Mouse (Mus musculus): ENCODE measurements at regions not wholly inside any gene's neighbourhood (a gene's known extent, or its start where the extent isn't known, plus 50 kb on each side); places are given as distances from the start of the nearest gene placed in this dataset.
"Not testable (repeated sequence)": the region's sequence is repeated elsewhere in the genome, so short reads cannot be mapped to it uniquely, and the experiment has no call there.

GRCm38 (mm10) chr9:11317221-11317620, 412.6 kb upstream of the Cntn5 start:
- Histone ChIP-seq H3K9me3 (no peaks in the 10 kb centered on the region), H3K4me3 (no peak overlapping the region), H3K27ac (no peak overlapping the region), H3K27me3 (ENCODE audit: poor library complexity, severe bottlenecking) (no peaks in the 10 kb centered on the region), H3K4me1 (no peaks in the 10 kb centered on the region), H3K36me3 (replicated peaks) (no peaks in the 10 kb centered on the region)
- no peak for DNase-seq (ENCODE audit: extremely low spot score, low spot score)
- 94% methylated on average over 1 of the region's 1 CpGs for WGBS

- H3K4me3 ChIP-seq; H3K27ac ChIP-seq; H3K4me1 ChIP-seq; H3K9me3 ChIP-seq; DNase-seq (ENCODE audit: extremely low spot score, low spot score); H3K36me3 ChIP-seq (replicated peaks); H3K27me3 ChIP-seq (ENCODE audit: poor library complexity, severe bottlenecking): not testable (repeated sequence)
- WGBS: 95% methylated on average over 17 of the region's 17 CpGs
These were observed 392.5 kb upstream of the Cntn5 start for GRCm38 (mm10) chr9:11297116-11297515.

GRCm38 (mm10) chr9:11285135-11285534, 380.6 kb upstream of the Cntn5 start:
- DNase-seq (ENCODE audit: extremely low spot score, low spot score): no peak
- H3K9me3 ChIP-seq: no peaks in the 10 kb centered on the region

GRCm38 (mm10) chr9:11284549-11284948, 380.0 kb upstream of the Cntn5 start:
- WGBS: 85% methylated on average over 1 of the region's 1 CpGs
- no peaks in the 10 kb centered on the region for H3K36me3 ChIP-seq (replicated peaks)
- no peaks in the 10 kb centered on the region for H3K27me3 ChIP-seq (ENCODE audit: poor library complexity, severe bottlenecking)

More at GRCm38 (mm10) chr9:11285135-11285534, 380.6 kb upstream of the Cntn5 start:
- no peak overlapping the region for H3K27ac ChIP-seq
- no peaks in the 10 kb centered on the region for H3K36me3 ChIP-seq (replicated peaks)
- H3K4me3 ChIP-seq: no peak overlapping the region
- no peaks in the 10 kb centered on the region for H3K4me1 ChIP-seq
- 82% methylated on average over 4 of the region's 4 CpGs for WGBS
- no peaks in the 10 kb centered on the region for H3K27me3 ChIP-seq (ENCODE audit: poor library complexity, severe bottlenecking)

GRCm38 (mm10) chr9:11279409-11280127, 375.0 kb upstream of the Cntn5 start:
- H3K36me3 ChIP-seq (replicated peaks): no peaks in the 10 kb centered on the region
- peaks cover 4% of the 10 kb centered on the region; the same call in 1 of the 2 replicates for H3K9me3 ChIP-seq
- no peaks in the 10 kb centered on the region for H3K27me3 ChIP-seq (ENCODE audit: poor library complexity, severe bottlenecking)
- no peak overlapping the region for H3K4me3 ChIP-seq
- H3K4me1 ChIP-seq: no peaks in the 10 kb centered on the region
- no peak for DNase-seq (ENCODE audit: extremely low spot score, low spot score)
- H3K27ac ChIP-seq: no peak overlapping the region
- 85% methylated on average over 5 of the region's 5 CpGs for WGBS

More at GRCm38 (mm10) chr9:11284549-11284948, 380.0 kb upstream of the Cntn5 start:
- no peak for DNase-seq (ENCODE audit: extremely low spot score, low spot score)
- Histone ChIP-seq H3K9me3 (no peaks in the 10 kb centered on the region), H3K27ac (no peak overlapping the region), H3K4me1 (no peaks in the 10 kb centered on the region), H3K4me3 (no peak overlapping the region)

- Histone ChIP-seq H3K9me3 (peaks cover 4% of the 10 kb centered on the region; the same call in 1 of the 2 replicates), H3K27ac (no peak overlapping the region), H3K4me3 (no peak overlapping the region), H3K36me3 (replicated peaks) (no peaks in the 10 kb centered on the region), H3K27me3 (ENCODE audit: poor library complexity, severe bottlenecking) (no peaks in the 10 kb centered on the region), H3K4me1 (no peaks in the 10 kb centered on the region)
- WGBS: 96% methylated on average over 22 of the region's 22 CpGs
- DNase-seq (ENCODE audit: extremely low spot score, low spot score): no peak
These were observed 373.2 kb upstream of the Cntn5 start for GRCm38 (mm10) chr9:11277810-11278209.

- peaks cover 4% of the 10 kb centered on the region; the same call in 1 of the 2 replicates for H3K9me3 ChIP-seq
- H3K36me3 ChIP-seq (replicated peaks): no peaks in the 10 kb centered on the region
- H3K27me3 ChIP-seq (ENCODE audit: poor library complexity, severe bottlenecking): no peaks in the 10 kb centered on the region
- WGBS: 83% methylated on average over 4 of the region's 4 CpGs
- H3K4me3 ChIP-seq: no peak overlapping the region
- no peaks in the 10 kb centered on the region for H3K4me1 ChIP-seq
- no peak for DNase-seq (ENCODE audit: extremely low spot score, low spot score)
- H3K27ac ChIP-seq: no peak overlapping the region
These were observed 372.4 kb upstream of the Cntn5 start for GRCm38 (mm10) chr9:11276966-11277365.

- Histone ChIP-seq H3K4me3 (no peak overlapping the region), H3K27ac (no peak overlapping the region), H3K9me3 (no peaks in the 10 kb centered on the region), H3K36me3 (replicated peaks) (no peaks in the 10 kb centered on the region), H3K27me3 (ENCODE audit: poor library complexity, severe bottlenecking) (no peaks in the 10 kb centered on the region), H3K4me1 (no peaks in the 10 kb centered on the region)
- no peak for DNase-seq (ENCODE audit: extremely low spot score, low spot score)
- WGBS: 100% methylated on average over 1 of the region's 1 CpGs
These were observed 352.3 kb upstream of the Cntn5 start for GRCm38 (mm10) chr9:11256848-11257247.

- H3K27me3 ChIP-seq (ENCODE audit: poor library complexity, severe bottlenecking): no peaks in the 10 kb centered on the region
- H3K9me3 ChIP-seq: no peaks in the 10 kb centered on the region
- H3K36me3 ChIP-seq (replicated peaks): no peaks in the 10 kb centered on the region
- H3K4me1 ChIP-seq: no peaks in the 10 kb centered on the region
- H3K27ac ChIP-seq: no peak overlapping the region
- H3K4me3 ChIP-seq: no peak overlapping the region
- DNase-seq (ENCODE audit: extremely low spot score, low spot score): no peak
- WGBS: 84% methylated on average over 6 of the region's 6 CpGs
These were observed 302.3 kb upstream of the Cntn5 start for GRCm38 (mm10) chr9:11206829-11207228.

GRCm38 (mm10) chr9:11206267-11206666, 301.7 kb upstream of the Cntn5 start:
- no peak overlapping the region for H3K27ac ChIP-seq
- no peaks in the 10 kb centered on the region for H3K27me3 ChIP-seq (ENCODE audit: poor library complexity, severe bottlenecking)
- H3K9me3 ChIP-seq: no peaks in the 10 kb centered on the region
- no peaks in the 10 kb centered on the region for H3K4me1 ChIP-seq
- H3K4me3 ChIP-seq: no peak overlapping the region
- H3K36me3 ChIP-seq (replicated peaks): no peaks in the 10 kb centered on the region
- DNase-seq (ENCODE audit: extremely low spot score, low spot score): no peak

GRCm38 (mm10) chr9:11192183-11192582, 287.6 kb upstream of the Cntn5 start:
- Histone ChIP-seq H3K4me3 (no peak overlapping the region), H3K9me3 (no peaks in the 10 kb centered on the region), H3K4me1 (peaks cover 4% of the 10 kb centered on the region; the same call in 1 of the 2 replicates), H3K36me3 (replicated peaks) (no peaks in the 10 kb centered on the region), H3K27me3 (ENCODE audit: poor library complexity, severe bottlenecking) (no peaks in the 10 kb centered on the region), H3K27ac (peak overlapping the region; percentile 67; the same call in 1 of the 2 replicates)
- 20% methylated on average over 2 of the region's 2 CpGs for WGBS
- no peak for DNase-seq (ENCODE audit: extremely low spot score, low spot score)

GRCm38 (mm10) chr9:11145799-11146198, 241.2 kb upstream of the Cntn5 start:
- Histone ChIP-seq H3K9me3 (no peaks in the 10 kb centered on the region), H3K27ac (no peak overlapping the region), H3K4me1 (no peaks in the 10 kb centered on the region), H3K27me3 (ENCODE audit: poor library complexity, severe bottlenecking) (no peaks in the 10 kb centered on the region), H3K4me3 (no peak overlapping the region), H3K36me3 (replicated peaks) (no peaks in the 10 kb centered on the region)
- 86% methylated on average over 1 of the region's 1 CpGs for WGBS
- no peak for DNase-seq (ENCODE audit: extremely low spot score, low spot score)

GRCm38 (mm10) chr9:11126833-11127232, 222.3 kb upstream of the Cntn5 start:
- Histone ChIP-seq H3K27ac (no peak overlapping the region), H3K4me1 (no peaks in the 10 kb centered on the region), H3K27me3 (ENCODE audit: poor library complexity, severe bottlenecking) (no peaks in the 10 kb centered on the region), H3K4me3 (no peak overlapping the region), H3K9me3 (no peaks in the 10 kb centered on the region), H3K36me3 (replicated peaks) (no peaks in the 10 kb centered on the region)
- WGBS: 80% methylated on average over 5 of the region's 5 CpGs
- no peak for DNase-seq (ENCODE audit: extremely low spot score, low spot score)
